Mouse (Mus musculus): ENCODE results near the gene Map2k2.
"Not testable (repeated sequence)": the region's sequence is repeated elsewhere in the genome, so short reads cannot be mapped to it uniquely, and the experiment has no call there.

Map2k2 gene

GRCm38 (mm10) chr10:81143845-81144437, 38.2 kb downstream of the Map2k2 start:
- no peak for DNase-seq

- DNase-seq: no peak
Observed at GRCm38 (mm10) chr10:81144667-81145066, 39.0 kb downstream of the Map2k2 start.

- DNase-seq: no peak
Observed at GRCm38 (mm10) chr10:81145307-81145706, 39.6 kb downstream of the Map2k2 start.

GRCm38 (mm10) chr10:81145778-81146177, 40.1 kb downstream of the Map2k2 start:
- DNase-seq: no peak

- DNase-seq: no peak
Observed at GRCm38 (mm10) chr10:81146296-81146695, 40.6 kb downstream of the Map2k2 start.

- DNase-seq: no peak
Observed at GRCm38 (mm10) chr10:81151261-81151660, 45.5 kb downstream of the Map2k2 start.

- no peak for DNase-seq
Observed at GRCm38 (mm10) chr10:81152609-81153008, 46.9 kb downstream of the Map2k2 start.

- no peak for DNase-seq
Observed at GRCm38 (mm10) chr10:81154313-81154712, 48.6 kb downstream of the Map2k2 start.

GRCm38 (mm10) chr10:81154736-81155135, 49.0 kb downstream of the Map2k2 start:
- DNase-seq: no peak

- no peak for DNase-seq
Observed at GRCm38 (mm10) chr10:81161602-81162317, 56.0 kb downstream of the Map2k2 start.

- DNase-seq: no peak
Observed at GRCm38 (mm10) chr10:81162318-81162652, 56.6 kb downstream of the Map2k2 start.

- no peak for DNase-seq
Observed at GRCm38 (mm10) chr10:81165118-81165517, 59.4 kb downstream of the Map2k2 start.

- DNase-seq: peak; percentile 100
Observed at GRCm38 (mm10) chr10:81167200-81168086, 61.7 kb downstream of the Map2k2 start, which contains the start of gene Pias4. TSS of gene Pias4 (minus strand) at chr10:81167923.

- no peak for DNase-seq
Observed at GRCm38 (mm10) chr10:81168087-81168431, 62.3 kb downstream of the Map2k2 start.

- peak; percentile 91 for DNase-seq
Observed at GRCm38 (mm10) chr10:81168521-81169244, 63.0 kb downstream of the Map2k2 start.

GRCm38 (mm10) chr10:81169411-81169900, 63.7 kb downstream of the Map2k2 start:
- DNase-seq: peak; percentile 64

- peak; percentile 88 for DNase-seq
Observed at GRCm38 (mm10) chr10:81173132-81173531, 67.4 kb downstream of the Map2k2 start.

GRCm38 (mm10) chr10:81174617-81175344, 69.1 kb downstream of the Map2k2 start:
- peak; percentile 96 for DNase-seq

GRCm38 (mm10) chr10:81175345-81175701, 69.6 kb downstream of the Map2k2 start:
- DNase-seq: not testable (repeated sequence)

- no peak for DNase-seq
Observed at GRCm38 (mm10) chr10:81175936-81176465, 70.3 kb downstream of the Map2k2 start.

GRCm38 (mm10) chr10:81176466-81177271, 71.0 kb downstream of the Map2k2 start, which contains the start of gene Eef2:
TSS of gene Eef2 (plus strand) at chr10:81176631.
- peak; percentile 97 for DNase-seq

All from thymus, postnatal 25 days (tissue).